Mouse (Mus musculus): Measurements from ENCODE around the gene Patl2.
"Not testable (repeated sequence)": the region's sequence is repeated elsewhere in the genome, so short reads cannot be mapped to it uniquely, and the experiment has no call there.

Gene Patl2

DNA sequence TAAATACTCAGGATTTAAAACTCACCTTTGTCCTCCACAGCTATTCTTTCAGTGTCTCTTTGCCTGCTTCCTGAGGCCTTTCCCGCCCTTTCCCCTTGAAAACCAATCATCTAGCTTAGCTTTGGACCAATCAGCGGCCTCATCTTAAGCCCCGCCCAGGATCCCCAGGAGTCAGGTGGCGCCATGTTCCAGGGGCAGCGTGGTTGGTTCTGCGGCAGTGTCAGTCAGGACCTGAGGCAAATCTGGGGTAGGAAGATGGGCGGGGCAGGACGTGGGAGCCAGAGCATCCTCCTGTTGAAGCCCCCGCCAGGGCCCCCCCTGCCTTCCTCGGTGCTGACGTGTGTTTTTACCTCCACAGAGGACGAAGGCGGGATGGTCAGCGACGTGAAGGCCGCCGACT lies at the start of gene Patl2, which contains the start of gene Terb2:
Gene Patl2, minus strand, starts transcription at position 84 of the 400 bp plus-strand sequence.
Gene Terb2, plus strand, starts transcription at position 167 of the 400 bp plus-strand sequence.
- DNase-seq (ENCODE audit: low spot score) = no peak

GRCm38 (mm10) chr2:122235425-122235824 lies 49.4 kb upstream of the Patl2 start:
- DNase-seq (ENCODE audit: low spot score) = peak; percentile 30

GRCm38 (mm10) chr2:122234611-122235288 lies 48.8 kb upstream of the Patl2 start, which contains the start of gene Sord:
Sord (plus strand) TSS chr2:122234749.
- peak; percentile 79 for DNase-seq (ENCODE audit: low spot score)

- DNase-seq (ENCODE audit: low spot score) = peak; percentile 68
Observed at GRCm38 (mm10) chr2:122233759-122234557, 48.0 kb upstream of the Patl2 start.

DNA sequence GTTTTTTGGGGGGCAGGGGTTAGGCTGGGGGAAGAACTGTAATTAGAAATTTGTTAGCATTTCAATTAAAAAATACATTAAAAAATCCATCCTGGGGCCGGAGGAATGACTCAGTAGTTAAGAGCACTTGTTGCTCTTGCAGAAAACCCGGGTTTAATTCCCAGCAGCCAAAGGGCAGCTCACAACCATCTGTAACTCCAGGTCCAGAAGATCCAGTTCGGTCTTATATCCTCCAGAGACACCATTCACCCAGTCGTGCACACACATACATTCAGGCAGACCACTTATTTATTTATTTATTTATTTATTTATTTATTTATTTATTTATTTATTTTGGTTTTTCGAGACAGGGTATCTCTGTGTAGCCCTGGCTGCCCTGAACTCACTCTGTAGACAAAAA lies 47.4 kb upstream of the Patl2 start:
- no peak for DNase-seq (ENCODE audit: low spot score)

GRCm38 (mm10) chr2:122231616-122232015 lies 45.6 kb upstream of the Patl2 start:
- DNase-seq (ENCODE audit: low spot score) = no peak

- DNase-seq (ENCODE audit: low spot score) = no peak
Observed at GRCm38 (mm10) chr2:122230395-122230794, 44.4 kb upstream of the Patl2 start.

- DNase-seq (ENCODE audit: low spot score) = no peak
Observed at GRCm38 (mm10) chr2:122223654-122224053, 37.7 kb upstream of the Patl2 start.

DNA sequence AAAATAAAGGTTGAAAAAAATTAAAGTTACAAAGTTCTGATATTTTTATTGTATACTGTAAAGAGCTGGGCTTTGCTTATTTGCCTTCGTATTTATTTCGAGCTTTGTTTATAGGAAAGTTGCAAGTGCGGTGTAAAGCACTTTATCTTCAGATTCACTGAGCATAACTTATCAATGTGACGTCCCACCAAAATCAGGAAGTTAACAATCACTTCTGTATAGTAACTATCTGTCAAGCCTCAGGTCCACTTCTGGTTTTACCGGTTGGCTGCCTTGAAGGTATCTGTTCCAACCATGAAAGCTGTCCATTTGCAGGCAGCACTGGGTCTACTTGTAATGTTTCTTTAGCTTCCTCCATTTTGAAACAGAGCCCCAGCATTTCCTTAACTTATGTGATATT lies 36.3 kb upstream of the Patl2 start:
- no peak for DNase-seq (ENCODE audit: low spot score)

DNA sequence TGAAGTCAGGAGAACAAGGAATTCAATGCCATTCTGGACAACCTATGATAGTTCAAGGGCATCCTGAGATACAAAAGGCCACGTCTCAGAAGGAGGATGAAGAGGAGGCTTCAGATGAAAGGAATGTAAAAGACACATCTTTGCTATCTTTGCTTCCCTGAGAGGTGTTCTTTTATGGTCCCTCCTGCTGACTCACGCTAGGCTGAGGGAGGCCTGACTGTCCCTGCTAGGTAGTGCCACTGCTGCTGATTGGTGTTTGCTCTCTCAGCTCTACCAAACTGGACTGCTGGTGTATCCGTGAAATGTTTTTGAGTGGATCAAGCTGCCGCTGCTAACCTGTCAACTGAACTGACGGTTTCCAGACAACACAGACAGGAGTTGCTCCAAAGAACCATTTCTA lies 35.8 kb upstream of the Patl2 start:
- DNase-seq (ENCODE audit: low spot score) = no peak

DNA sequence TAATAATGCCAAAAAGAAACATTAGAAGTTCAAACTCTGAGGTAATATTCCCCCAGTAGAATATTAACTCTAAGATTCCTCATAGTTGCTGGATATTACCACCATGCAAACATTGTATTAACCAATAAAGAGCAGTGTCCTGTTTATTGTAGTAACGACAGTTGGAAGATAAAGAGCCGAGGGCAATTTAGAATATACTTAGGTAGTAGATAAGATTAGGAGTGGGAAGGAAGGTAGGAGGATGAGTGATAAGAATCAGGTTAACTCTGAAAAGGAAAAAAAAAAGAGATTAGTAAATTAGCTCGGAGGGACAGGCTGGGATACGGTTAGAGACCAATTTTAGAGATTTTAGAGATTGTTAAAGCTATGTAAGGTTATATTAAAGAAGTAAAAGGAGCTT lies 35.4 kb upstream of the Patl2 start:
- DNase-seq (ENCODE audit: low spot score) = no peak

DNA sequence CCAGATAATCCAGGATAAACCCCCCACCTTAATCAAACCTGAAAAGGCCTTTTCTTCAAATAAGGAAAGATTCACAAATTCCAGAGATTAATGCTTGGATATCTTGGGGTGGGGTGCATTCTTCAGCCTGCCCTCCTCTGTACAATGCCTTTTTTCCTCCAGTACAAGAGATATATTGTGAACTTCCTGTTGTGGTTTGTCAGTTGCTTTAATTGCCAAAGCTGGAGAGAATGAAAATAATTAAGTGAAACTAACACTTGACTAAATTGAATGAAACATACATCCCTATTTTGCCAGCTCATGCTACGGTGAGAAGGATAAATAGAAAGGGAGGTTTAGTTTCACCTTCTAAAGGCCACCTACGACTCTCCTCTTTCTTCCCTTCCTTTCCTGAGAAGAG lies 32.2 kb upstream of the Patl2 start:
- no peak for DNase-seq (ENCODE audit: low spot score)

GRCm38 (mm10) chr2:122217075-122217474 lies 31.1 kb upstream of the Patl2 start:
- not testable (repeated sequence) for DNase-seq (ENCODE audit: low spot score)

DNA sequence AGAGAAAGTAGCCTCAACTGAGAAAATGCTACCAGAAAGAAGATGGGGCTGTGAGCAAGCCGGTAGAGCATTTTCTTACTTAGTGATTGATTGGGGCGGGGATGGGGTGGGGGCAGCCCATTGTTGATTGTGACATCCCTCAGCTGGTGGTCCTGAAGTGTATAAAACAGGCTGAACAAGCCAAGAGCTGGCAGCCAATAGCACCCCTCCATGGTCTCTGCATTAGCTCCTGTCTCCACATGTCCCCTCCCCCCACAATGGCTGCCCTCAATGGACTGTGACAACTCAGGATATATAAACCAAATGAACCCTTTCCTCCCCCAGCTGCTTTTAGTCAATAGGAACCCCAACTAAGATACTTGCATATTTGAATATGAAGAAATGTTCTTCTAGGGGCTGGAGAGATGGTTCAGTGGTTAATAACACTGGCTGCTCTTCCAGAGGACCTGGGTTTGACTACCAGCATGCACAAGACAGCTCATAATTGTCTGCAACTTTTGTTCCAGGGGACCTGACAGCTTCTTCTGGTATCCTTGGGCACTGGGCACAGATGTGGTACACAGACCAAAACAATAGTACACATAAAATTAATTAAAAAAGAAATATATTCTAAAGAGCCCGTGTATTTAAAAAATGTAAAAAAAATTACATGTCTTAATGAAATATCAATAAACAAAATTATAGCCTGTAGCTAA lies 24.7 kb upstream of the Patl2 start:
- DNase-seq (ENCODE audit: low spot score) = no peak

GRCm38 (mm10) chr2:122206440-122207107 lies 20.6 kb upstream of the Patl2 start:
- DNase-seq (ENCODE audit: low spot score) = no peak

GRCm38 (mm10) chr2:122201501-122201900 lies 15.5 kb upstream of the Patl2 start:
- DNase-seq (ENCODE audit: low spot score) = no peak

- DNase-seq (ENCODE audit: low spot score) = peak; percentile 24
Observed at GRCm38 (mm10) chr2:122194509-122194929, 8.5 kb upstream of the Patl2 start.

DNA sequence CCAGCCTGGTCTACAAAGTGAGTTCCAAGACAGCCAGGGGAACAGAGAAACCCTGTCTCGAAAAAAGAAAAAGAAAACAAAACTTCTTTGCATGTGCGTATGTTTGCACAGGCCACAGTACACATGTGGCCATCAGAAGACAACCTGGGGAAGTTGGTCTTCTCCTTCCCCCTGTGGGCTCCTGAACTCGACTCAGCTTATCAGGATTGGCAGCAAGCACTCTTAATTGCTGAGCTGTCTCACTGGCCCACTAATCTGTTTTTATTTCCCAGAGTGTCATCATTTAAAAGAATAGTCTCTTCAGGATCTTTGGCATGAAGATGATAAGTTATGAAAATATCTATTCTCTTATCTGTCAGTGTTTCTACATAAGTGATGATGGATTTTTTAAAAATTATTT lies 5.9 kb upstream of the Patl2 start:
- no peak for DNase-seq (ENCODE audit: low spot score)

- no peak for DNase-seq (ENCODE audit: low spot score)
Observed at GRCm38 (mm10) chr2:122186751-122187150, 762 bp upstream of the Patl2 start.

GRCm38 (mm10) chr2:122185086-122185485 lies 903 bp downstream of the Patl2 start:
- no peak for DNase-seq (ENCODE audit: low spot score)

GRCm38 (mm10) chr2:122180051-122180822 lies 5.8 kb downstream of the Patl2 start:
- no peak for DNase-seq (ENCODE audit: low spot score)

All from c-Kit-positive CD71-positive TER-119-positive erythroid progenitor cells, embryonic 14.5 days (primary cell).